Mouse (Mus musculus) thymus, adult 2 months (tissue): Measurements from ENCODE around the gene Srgap2.

ENCODE experiments used
- CTCF ChIP-seq: fragments of 200-500 bp; IDR thresholded peaks from 2 replicates; pipeline ENCODE4 v1.5.1; 2012; ENCODE audit warnings: mild to moderate bottlenecking, control low read depth, low read length, moderate library complexity, borderline replicate concordance; ENCODE audit not compliant: control insufficient read depth, poor library complexity, insufficient read depth; ENCODE audit errors: extremely low read depth
- POLR2A ChIP-seq: fragments of 200-500 bp; IDR thresholded peaks from 2 replicates; pipeline ENCODE4 v1.6.1; 2012; ENCODE audit warnings: mild to moderate bottlenecking, low read length, control low read depth, moderate library complexity; ENCODE audit not compliant: control insufficient read depth, poor library complexity, insufficient read depth; ENCODE audit errors: extremely low read depth

GRCm38 (mm10) chr1:131541431-131541830, 14.3 kb upstream of the Srgap2 start:
- TF ChIP-seq POLR2A (no peak), CTCF (no peak)
